Mouse (Mus musculus): Measurements from ENCODE around the gene Rap1gds1. TPM values are rescaled to one million over a fixed set of nuclear protein-coding genes. Genes with fewer than 3 reads are reported as not detected.

Gene Rap1gds1
- total RNA-seq (2022) = 100 to 1,000 TPM; 210 to 228 (median 216) TPM

DNA sequence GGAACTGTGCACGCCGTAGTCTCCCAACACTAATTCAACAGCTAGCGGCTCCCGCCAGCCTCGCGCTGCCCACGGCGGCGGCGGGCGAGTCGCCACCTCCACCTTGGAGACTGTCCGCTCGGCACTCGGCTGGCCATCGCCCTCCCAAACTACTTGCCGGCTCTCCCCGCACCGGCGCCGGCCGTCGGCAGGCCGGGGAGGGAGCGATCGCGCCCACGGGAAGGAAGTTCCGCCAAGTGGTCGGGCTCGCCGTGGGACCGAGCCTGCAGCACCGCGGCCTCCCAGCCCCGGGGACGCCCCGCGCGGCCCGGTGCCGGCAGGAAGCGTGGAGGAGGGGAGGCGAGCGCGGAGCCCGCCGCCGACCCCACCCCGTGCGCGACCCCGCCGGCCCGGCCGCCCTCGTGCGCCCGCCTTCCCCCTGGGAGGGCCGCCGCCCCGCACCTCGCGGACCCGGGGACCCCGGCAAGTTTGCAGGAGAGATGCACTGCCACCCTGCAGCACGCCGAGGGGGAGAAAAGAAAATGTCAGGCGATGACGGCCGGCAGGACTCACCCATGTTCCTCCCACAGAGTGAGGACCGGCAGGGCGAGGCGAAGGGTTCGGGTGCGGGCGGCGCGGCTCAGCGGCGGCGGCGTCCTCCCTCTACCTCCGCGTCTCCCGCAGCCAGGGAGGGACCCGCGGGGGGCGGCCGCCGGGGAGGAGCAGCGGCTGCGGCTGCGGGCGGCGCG, at the start of gene Rap1gds1:
Gene Rap1gds1, minus strand, starts transcription at position 718 of the 728 bp plus-strand sequence.
- DNase-seq (ENCODE audit: low spot score in 2 of 2) = peak; percentile 39 to 52

DNA sequence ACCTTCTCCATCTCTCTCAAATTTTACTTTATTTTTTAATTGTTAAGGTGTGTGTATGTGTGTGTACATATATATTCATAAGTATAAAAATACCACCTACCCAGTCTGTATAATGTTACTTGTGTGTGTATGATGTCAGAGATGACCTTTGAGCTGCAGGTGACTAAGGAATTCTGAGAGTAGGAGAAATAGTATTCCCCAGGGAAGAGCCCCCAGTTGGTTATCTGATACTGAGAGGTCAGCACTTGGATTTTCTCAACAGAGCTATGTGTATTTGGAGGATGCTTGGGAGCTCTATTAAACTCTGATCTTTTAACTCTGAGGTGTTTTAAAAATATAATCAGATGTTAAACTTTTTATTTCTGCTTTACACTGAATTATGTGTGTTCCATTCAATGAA, 43.4 kb upstream of the Rap1gds1 start:
- no peak for DNase-seq (ENCODE audit: low spot score in 2 of 2)

DNA sequence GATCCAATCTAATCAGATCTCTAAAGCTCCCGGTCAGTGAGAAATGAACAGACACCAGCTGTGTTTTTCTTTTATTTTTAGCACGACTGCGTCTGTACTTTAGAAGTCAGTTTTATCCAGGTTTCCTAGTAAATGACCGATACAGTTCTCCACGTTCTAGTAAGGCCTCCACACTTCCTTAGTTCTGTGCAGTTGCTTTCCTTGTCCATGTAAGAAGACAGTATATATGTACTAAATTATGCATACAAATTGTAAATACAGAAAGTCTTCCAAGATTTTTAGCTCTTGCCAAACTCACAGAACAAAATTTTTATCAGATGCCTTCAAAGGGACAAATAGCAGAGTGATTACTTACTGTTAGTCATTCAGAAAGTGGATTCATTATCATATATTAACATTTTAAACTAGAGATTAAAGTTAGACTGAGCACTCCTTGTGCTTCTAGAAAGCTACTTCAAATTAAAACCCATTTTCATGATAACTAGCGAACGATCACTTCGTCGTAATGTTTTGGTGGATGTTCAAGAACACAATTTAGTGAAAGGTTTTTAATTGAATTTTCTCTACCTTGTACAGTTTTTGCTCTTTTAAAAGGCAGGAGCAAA, 41.8 kb upstream of the Rap1gds1 start:
- DNase-seq (ENCODE audit: low spot score in 2 of 2) = no peak

DNA sequence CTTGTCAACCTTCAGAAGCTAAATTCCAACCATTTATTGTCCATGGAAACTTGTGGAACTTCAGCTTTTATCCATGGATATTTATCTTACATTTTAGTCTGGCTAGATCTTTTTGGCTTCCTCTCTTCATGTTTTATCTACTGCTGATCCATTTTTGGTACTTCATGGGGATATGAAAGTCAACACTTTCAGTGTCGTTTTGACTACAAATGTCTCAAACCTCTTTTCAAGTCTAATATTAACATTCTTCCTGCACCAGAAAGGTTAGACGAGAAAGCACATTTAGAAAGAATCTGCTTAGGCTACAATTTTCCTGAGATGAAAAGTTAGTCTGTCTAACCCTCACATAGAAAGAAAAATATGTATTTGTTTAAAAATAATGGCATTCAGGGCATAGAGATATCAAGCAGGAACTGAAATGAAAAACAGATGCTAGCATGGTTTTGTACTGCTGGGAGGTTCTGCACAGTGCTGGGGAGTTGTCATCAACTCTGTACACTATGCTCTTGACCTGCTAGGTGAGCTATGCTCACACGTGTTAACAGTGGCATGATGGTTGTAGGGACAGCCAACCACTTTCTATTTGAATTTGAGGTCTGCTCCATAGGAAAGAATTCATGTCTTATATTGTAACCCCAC, 37.5 kb upstream of the Rap1gds1 start:
- no peak for DNase-seq (ENCODE audit: low spot score in 2 of 2)

DNA sequence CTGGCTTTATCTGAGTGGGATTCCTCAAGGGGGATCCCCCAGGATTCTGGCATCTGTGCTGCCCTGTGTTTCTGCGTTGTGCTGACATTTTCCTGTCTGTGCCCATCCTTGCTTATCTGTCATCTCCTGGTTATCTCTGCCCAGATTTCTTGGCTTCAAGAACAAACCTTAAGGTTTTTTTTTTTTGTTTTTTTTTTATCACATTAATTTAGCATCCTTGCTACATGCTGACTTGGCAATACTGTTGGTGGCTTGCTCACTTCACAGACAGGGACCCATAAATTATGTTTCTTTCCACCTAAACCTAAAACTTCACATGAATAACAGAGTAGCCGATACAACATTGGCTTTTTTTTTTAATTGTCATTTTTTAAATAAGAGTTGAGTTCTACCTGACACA, 36.9 kb upstream of the Rap1gds1 start:
- DNase-seq (ENCODE audit: low spot score in 2 of 2) = no peak

DNA sequence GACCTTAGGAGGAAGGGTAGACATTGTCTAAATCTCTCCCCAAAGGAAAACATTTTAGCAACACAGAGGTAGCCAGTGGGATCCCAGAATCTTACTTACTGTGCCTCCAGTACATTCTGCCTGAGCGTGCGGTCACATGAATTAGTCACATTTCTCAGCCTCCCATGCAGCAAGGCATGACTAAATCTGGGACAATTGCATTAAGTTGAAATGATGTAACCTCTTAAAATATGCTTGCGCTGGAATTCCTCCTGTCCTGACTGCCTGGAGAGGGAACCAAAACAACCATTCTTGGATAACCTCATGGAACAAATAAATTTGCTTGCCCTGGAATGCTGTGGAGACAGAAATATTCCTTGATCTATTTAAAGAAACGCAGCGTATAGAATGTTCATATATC, 33.2 kb upstream of the Rap1gds1 start:
- DNase-seq (ENCODE audit: low spot score in 2 of 2) = no peak

DNA sequence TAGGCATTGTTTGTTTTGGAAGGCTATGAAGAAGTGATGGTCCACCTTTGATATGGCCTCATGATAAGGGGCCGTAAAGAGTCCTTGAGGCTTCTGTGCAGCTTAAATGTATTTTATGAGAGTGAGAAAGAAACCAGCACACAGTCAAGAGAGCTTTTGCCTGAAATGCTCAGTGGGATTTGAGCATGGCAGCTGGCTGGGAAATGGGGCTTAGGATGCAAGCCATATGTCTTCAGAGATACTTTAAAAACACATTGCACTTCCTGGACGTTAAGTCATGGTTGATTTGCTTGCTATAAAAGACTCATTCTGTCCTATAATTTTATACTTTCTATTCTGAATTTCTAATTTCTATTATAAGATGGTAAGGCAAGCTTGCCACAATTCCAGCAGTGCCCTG, 28.9 kb upstream of the Rap1gds1 start:
- peak; percentile 13 to 22 for DNase-seq (ENCODE audit: low spot score in 2 of 2)

DNA sequence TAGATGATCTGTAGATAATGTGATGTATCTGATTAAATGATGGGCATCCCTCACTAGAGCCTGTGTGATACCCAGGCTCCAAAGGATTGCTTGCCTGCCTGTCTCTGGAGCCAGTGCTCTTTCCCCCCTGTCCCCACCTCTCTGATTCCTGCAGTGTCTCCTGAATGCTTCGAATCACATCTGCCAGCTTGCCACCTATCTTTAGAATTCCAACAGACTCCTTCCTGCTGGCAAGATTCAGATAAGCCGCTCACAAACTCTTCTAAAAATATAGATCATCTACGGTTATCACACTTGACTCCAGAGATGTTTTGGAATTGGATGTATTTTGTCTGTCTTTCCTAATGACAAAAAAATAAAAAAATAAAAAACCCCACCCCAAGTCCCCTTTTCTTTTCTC, 28.3 kb upstream of the Rap1gds1 start:
- no peak for DNase-seq (ENCODE audit: low spot score in 2 of 2)

DNA sequence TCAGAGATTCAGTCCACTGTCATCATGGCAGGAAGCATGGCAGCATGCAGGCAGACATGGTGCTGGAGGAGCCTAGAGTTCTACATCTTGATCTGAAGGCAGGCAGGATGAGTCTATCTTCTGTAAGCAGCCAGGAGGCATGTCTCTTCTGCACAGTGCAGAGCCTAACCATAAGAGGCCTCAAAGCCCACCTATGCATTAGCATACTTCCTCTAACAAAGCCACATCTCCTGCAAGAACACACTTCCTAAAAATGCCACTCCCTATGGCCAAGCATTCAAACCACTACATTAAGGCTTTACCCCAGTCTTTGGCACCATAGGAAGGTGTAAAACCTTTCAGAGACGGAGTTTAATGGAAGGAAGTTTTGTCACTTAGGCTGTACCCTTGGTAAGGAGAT, 26.9 kb upstream of the Rap1gds1 start:
- DNase-seq (ENCODE audit: low spot score in 2 of 2) = no peak

DNA sequence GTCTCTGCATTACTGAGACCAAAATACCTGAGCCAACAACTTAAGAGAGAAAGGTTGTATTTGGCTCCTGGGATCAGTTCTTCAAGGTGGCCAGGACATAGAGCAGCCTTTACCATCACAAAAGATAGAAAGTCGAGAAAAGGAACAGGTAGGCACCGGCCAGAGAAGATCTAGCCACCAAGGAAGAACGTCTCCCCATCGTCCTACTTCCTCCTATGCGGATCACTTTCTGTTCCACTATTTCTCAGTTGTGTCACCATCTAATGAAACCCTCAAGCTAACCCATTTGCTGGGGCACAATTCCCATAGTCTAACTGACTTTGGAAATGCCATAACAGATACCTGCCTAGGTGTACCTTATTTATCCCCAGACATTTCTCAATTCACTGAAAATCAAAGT, 24.3 kb upstream of the Rap1gds1 start:
- no peak for DNase-seq (ENCODE audit: low spot score in 2 of 2)

DNA sequence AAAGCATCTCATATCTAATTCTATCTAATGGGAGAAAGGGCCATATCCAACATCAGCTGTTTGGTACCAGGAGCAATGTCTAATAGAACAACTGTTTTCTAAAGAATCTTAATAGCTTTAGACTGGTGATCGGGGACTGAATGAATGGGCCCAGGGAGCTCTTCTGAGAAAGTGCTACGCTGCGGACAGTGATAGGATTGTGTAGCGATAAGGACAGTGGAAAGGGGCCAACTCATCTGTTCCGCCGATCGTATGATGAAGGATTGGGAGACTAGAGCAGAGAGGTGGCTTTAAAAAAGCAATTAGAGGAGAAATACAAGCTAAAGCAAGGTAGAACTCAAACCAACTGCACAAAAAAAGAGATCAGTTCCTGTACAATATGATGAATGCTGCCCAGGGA, 20.9 kb upstream of the Rap1gds1 start:
- DNase-seq (ENCODE audit: low spot score in 2 of 2) = no peak

DNA sequence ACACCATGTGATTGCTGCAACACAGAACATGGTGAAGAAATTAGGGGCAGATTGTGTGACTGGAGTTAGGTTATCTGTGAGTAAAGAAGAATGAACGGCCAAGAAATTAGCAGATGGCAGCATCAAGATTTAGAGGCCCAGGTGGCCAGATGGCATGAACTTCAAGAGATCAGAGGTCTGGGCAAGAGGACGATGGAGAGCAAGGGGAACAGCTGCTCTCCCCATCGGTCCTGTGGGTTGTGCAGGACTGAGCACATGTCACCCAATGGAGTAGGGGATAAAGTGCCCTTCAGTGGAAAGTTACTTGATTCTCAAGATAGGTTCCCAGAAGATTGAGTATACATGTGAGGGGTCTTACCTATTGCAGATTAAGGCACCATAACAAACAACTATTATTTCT, 13.5 kb upstream of the Rap1gds1 start:
- no peak for DNase-seq (ENCODE audit: low spot score in 2 of 2)

DNA sequence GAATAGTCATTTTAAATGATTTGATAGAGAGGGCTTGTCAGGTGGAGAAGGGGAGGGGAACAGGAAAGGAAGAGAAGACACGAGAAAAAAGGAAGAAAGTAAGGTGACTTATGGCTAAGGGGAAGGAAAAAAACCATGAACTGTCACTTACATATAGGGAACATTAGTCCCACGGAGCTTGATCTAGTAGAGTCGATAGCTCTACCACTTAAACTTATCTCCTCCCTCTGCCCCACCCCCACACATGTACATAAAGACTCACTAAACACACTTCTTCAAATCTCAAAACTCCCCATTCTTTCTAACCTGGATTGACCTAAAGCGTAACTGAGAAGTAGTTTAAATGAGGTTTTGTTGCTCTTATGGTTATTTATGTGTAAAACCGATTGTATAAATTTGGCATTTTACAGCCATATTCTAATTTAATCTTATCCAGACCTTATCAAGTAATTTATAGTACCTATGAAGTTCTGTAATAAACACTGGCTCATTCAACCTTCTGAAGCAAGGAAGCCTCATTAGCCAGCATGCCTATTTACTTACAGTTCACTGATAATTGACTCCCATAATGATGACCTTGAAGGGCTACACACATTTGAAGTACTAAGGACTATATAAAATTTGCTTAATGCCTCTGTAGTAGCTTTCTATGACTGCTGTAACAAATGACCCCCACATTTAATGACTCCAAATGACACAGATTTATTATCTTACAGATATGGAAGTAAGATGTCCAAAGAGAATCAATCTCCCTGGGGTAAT, 9.0 kb upstream of the Rap1gds1 start:
- no peak for DNase-seq (ENCODE audit: low spot score in 2 of 2)

DNA sequence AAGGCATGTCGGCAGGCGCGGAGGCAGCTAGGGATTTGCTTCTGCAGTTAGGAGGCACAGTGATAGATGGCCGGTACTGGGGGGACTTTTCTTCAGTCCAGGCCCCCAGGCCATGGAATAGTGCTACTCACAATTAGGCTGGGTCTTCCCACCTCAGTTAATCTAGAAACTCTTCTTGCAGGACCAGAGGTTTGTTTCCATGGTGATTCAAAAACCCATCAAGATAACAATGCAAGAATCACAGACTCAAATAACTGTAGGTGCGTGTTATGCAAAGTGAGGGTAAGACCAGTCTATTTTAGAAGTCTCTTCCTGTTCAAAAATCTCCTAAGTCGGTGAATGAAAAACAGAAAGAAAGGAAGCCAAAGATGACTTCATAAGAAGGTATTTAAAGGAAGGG, 4.8 kb upstream of the Rap1gds1 start:
- no peak for DNase-seq (ENCODE audit: low spot score in 2 of 2)

DNA sequence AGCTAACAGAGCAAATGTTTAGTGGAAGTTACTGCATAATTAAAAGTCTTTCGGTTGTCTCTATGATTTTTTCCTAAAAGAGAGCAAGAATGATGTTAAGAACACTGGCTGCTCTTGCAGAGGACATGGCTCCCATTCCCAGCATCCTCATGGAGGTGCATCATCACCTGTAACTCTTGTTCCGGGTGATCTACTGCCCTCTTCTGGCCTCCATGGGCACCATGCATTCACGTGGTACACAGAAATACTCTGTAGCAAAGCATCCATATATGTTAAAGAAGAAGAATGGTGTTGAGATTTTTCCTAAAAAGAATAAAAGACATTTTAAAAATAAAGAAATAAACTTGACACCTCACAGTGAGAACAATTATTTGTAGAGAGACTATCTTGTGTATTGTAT, 3.0 kb upstream of the Rap1gds1 start:
- no peak for DNase-seq (ENCODE audit: low spot score in 2 of 2)

DNA sequence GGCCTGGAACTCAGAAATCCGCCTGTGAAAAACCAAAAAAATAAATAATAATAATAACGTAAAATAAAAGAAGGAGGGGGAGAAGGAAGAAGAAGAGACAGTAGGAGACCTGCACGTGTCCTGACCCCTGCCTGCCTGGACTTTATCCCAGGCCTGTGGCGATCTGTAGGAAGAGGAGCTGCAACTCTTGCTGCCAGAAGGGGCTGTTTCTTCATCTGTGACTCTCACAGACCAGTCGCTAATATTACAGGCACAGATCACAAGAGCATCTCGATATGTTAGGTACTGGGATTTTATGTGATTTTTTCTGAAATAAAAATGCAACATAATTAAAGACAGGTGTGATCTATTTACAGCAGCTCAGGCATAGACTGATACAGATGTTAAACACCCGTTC, 1.1 kb upstream of the Rap1gds1 start:
- no peak for DNase-seq (ENCODE audit: low spot score in 2 of 2)

DNA sequence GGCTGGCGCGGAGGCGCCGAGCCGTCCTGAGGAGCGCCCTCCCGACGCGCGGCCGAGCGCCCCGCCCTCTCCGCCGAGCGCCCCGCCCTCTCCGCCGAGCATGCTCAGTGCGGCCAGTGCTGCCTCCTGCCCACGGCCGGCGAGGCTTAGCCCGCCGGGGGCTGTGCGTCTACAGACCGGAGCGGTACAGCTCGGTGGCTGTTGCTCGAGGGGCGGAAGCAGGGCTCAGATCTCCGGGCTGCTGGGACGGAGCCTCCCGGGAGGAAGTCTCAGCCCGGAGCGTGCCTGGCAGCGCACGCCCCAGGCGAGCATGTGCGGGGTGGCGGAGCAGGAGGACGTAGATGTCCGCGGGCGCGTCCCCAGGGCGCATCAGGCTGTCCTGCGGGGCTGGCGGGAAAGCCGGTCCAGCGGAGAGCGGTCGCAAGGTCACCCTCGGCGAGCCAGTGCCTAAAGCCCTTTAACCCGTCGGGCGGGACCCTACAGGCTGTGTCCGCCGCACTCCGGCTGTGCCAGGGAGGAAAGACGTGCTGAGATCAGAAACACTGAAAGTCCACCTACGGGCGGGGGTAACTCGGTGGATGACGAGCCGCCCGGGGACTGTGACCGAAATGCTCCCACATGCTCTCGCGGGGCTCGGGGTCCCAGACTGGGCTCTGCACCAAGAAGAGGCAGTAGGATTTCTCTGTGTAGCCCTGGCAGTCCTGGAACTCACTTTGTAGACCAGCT, 495 bp upstream of the Rap1gds1 start:
- peak; percentile 79 to 80 for DNase-seq (ENCODE audit: low spot score in 2 of 2)

DNA sequence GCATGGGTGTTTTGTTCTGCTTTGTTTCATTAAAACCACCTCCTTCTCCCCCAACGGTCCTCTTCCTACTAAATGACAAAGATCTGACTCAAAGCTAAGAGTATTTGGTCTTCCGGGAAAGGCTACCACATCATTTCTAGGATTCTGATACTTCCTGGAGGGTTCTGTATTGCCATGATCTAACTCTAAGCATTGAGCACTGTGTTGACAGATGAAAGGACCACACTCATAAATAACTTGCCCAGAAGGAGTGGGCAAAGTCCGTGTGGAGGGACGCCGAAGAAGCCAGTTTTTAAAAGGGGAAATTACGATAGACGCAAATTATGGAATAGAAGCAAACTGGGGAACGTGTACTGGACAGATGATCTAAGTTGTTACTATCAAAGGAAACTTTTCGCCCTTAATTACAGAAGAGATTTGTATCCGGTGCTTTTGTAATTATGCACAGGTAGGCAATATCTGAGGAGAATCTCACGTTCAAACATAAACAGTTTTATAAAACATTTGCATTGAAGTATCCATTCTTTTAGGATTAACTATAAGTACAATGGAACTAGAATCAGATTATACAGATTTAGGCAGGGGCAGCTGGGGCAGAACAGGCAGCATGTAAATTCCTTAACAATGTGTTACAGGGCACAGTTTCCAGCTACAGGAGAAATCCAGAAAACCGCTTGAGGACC, 1.1 kb downstream of the Rap1gds1 start:
- DNase-seq (ENCODE audit: low spot score in 2 of 2) = no peak

DNA sequence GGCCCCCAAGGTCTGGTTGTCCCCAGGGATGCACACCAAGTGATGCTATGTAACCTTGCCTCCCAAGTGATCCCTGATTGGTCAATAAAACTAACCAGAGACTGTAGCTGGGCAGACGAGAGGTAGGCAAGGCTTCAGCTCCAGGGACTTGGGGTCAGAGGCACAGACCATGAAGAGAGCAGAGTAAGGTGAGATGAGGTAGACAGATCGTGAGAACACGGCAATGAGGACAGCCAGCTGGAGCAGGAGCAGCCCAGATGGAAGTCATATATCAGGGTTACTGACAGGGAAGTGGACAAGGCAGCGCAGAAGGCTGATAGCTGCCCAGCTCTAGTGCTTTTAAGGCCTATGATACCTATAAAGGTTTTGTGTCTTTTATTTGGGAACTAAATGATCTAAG, 5.5 kb downstream of the Rap1gds1 start:
- no peak for DNase-seq (ENCODE audit: low spot score in 2 of 2)

DNA sequence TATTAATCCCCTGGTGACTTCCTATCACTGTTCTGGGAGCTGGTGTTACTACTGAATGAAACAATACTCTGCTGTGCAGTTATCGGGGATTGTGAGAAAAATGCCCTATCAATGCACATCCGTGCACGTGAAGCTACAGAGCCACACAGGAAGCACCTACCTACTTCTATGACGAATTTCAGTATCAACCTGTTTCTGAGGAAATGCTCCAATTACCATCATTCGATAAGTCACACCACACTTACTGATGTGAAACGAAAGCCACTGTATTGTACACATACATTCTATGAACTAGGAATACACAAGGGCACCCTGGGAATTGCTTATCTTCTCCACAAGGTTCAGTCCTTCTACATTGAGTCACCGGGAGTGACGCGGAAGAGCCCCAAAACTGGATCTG, 10.9 kb downstream of the Rap1gds1 start:
- no peak for DNase-seq (ENCODE audit: low spot score in 2 of 2)

DNA sequence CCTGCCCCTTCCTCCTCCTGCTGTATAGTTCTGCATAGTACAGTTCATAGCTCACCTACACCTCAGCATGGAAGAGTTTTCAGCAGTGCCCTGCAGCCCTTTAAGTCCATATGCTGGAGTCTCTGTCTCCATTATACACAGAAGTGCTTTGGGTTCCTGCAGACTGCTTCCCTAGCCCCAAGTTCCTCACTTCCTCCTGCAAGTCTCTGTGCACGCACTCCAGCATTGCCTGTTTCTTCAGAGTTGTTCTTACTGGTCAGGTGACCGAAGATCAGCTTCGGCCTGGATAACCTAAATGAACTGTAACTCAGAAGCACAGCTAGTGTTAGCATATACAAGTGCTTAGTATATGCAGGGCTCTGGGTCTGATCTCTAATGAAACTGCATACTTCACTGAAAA, 12.9 kb downstream of the Rap1gds1 start:
- DNase-seq (ENCODE audit: low spot score in 2 of 2) = no peak
